Mouse (Mus musculus) liver, adult 2 months (tissue): ENCODE measurements around the gene Gatb.

ENCODE experiments used
- CTCF ChIP-seq: fragments of 200-500 bp; IDR thresholded peaks from 2 replicates; pipeline ENCODE4 v1.5.1; 2011; ENCODE audit warnings: low read depth, low read length, control low read depth
- POLR2A ChIP-seq: fragments of 200-500 bp; IDR thresholded peaks from 2 replicates; pipeline ENCODE4 v1.6.1; 2011; ENCODE audit warnings: low read length, control low read depth; ENCODE audit not compliant: insufficient read depth; ENCODE audit errors: extremely low read depth

GRCm38 (mm10) chr3:85663826-85664225, 89.9 kb downstream of the Gatb start:
- no peak for TF ChIP-seq POLR2A
- no peak for TF ChIP-seq CTCF
